Mouse (Mus musculus): Measurements from ENCODE around the gene Zfp428.

- TF ChIP-seq POLR2A (IDR thresholded peaks at IDR 0.05; ENCODE audit: low read depth, low read length): no peak
- no peak for TF ChIP-seq CTCF (IDR thresholded peaks at IDR 0.05; ENCODE audit: extremely low read depth, insufficient read length, insufficient replicate concordance, low read depth, low read length)
These were observed 25.2 kb upstream of the Zfp428 start, which contains the start of gene Cadm4 for GRCm38 (mm10) chr7:24481474-24482207.
